Comparison of ENCODE assay signal across 17 mouse cellular contexts in the genomic region with DNA sequence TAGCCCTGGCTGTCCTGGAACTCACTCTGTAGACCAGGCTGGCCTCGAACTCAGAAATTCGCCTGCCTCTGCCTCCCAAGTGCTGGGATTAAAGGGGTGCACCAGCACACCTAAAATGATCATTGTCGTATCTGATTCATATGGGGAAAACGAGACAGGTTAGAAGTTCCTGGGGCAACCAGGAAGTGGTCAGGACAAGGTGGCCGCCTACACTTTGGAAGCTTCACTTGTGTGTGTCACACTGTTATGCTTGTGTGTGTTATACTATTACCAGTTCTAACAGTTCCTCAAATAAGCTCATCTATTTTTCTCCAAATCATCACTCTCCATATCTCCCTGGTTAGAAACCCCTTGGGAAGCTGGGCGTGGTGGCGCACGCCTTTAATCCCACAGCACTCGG.
"Had no signal": no experiment of that assay in that cellular context is flagged by ENCODE, and none has a peak within 500 bp of the region (broad histone marks: within the 10 kb centered on the region; RNA-seq: fewer than 3 reads in every experiment).

No protein-coding gene starts in this region.

- DNase-seq: kidney, adult 2 months; kidney, postnatal 10 days; kidney, postnatal 36 days; layer of hippocampus, postnatal 36 days; liver, embryonic 13.5 days; lung, adult 2 months; lung, postnatal 14 days; lung, postnatal 4 days; right cerebral cortex, adult 18-20 months; right cerebral cortex, postnatal 25 days; spleen, adult 18-20 months; thymus, postnatal 4 days had no signal

- H3K9me3 ChIP-seq: kidney, embryonic 15.5 days; liver, embryonic 13.5 days; midbrain, embryonic 12.5 days; midbrain, embryonic 15.5 days; stomach, embryonic 15.5 days had no signal

- ATAC-seq: midbrain, embryonic 15.5 days had no signal

- H3K9ac ChIP-seq: kidney, embryonic 15.5 days; liver, embryonic 13.5 days; midbrain, embryonic 12.5 days; midbrain, embryonic 15.5 days; stomach, embryonic 15.5 days had no signal

- H3K4me2 ChIP-seq: kidney, embryonic 15.5 days; liver, embryonic 13.5 days; midbrain, embryonic 12.5 days; midbrain, embryonic 15.5 days; stomach, embryonic 15.5 days had no signal

- H3K4me1 ChIP-seq: liver, embryonic 13.5 days; midbrain, embryonic 12.5 days; midbrain, embryonic 15.5 days had no signal

- H3K36me3 ChIP-seq: kidney, embryonic 15.5 days; liver, embryonic 13.5 days; midbrain, embryonic 12.5 days; midbrain, embryonic 15.5 days; stomach, embryonic 15.5 days had no signal

- H3K27me3 ChIP-seq: kidney, embryonic 15.5 days; liver, embryonic 13.5 days; midbrain, embryonic 12.5 days; midbrain, embryonic 15.5 days; stomach, embryonic 15.5 days had no signal

- H3K4me3 ChIP-seq: kidney, embryonic 15.5 days; left cerebral cortex, adult 2 months; liver, embryonic 13.5 days; midbrain, embryonic 12.5 days; midbrain, embryonic 15.5 days; stomach, embryonic 15.5 days had no signal

- H3K27ac ChIP-seq: kidney, embryonic 15.5 days; left cerebral cortex, adult 2 months; liver, embryonic 13.5 days; midbrain, embryonic 12.5 days; midbrain, embryonic 15.5 days; stomach, embryonic 15.5 days had no signal
